Mouse (Mus musculus): ENCODE measurements around the gene Amacr.

DNA sequence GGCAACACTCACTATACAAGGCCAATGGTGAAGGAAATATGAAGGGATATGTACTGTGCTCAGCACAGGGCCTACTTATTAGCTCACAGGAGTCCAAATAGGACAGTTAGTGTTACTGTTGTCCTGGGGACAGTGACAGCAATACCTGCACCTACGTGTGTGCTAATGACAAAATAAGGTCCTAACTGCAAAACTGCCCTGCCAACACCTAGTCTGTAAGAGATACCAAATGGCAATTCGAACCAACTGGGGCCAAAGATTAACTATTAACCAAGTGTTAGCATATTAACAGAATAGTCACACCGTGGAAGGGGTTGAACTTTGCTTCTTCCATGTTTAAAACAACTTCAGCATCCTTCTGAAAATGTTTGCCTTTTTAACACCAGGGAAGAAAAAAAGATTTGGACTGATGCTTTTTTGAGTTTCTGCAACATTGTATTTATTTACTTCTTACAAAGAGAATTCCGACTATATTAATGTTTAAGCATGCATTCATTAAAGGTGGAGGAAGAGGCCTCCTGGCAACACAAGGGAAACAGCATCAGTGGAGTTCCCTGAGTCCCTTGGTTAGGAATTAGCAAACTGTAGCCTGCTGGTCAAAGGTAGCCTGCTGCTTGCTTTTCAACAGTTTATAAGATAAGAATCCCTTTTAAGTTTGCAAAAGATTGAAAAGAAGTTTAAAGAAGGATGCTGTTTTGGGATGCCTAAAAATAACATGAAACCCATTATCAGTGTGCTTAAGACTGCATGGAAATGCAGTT lies 45.4 kb downstream of the Amacr start:
- no peak for TF ChIP-seq CTCF (IDR thresholded peaks at IDR 0.05; ENCODE audit: borderline replicate concordance, extremely low read depth, insufficient read depth, insufficient read length)
- no peak for TF ChIP-seq POLR2A (IDR thresholded peaks at IDR 0.05; ENCODE audit: borderline replicate concordance, extremely low read depth, insufficient read depth, insufficient read length, poor library complexity, severe bottlenecking)
